Mouse (Mus musculus) liver, embryonic 16.5 days (tissue): ENCODE measurements at regions not wholly inside any gene's neighbourhood (a gene's known extent, or its start where the extent isn't known, plus 50 kb on each side); places are given as distances from the start of the nearest gene placed in this dataset.

Source experiments
- ATAC-seq: fragments of 200-750 bp; cut with Nextera tagmentation; 2 replicates; pipeline ENCODE4 v1.8.0; 2017; ENCODE audit warnings: low read depth, mild to moderate bottlenecking, moderate number of reproducible peaks, moderate library complexity
- H3K27ac ChIP-seq: fragments of 300-500 bp; sonication (generic); 2 replicates; pipeline ENCODE4 v1.5.1; 2014; ENCODE audit warnings: mild to moderate bottlenecking, low read length
- H3K27me3 ChIP-seq: fragments of 300-500 bp; sonication (generic); 2 replicates; pipeline ENCODE4 v1.6.1; 2014; ENCODE audit warnings: low read depth, low read length, mixed read lengths; ENCODE audit not compliant: control insufficient read depth, insufficient read depth
- H3K36me3 ChIP-seq: fragments of 300-500 bp; sonication (generic); 2 replicates; pipeline ENCODE4 v1.6.1; 2014; ENCODE audit warnings: mild to moderate bottlenecking; ENCODE audit not compliant: control insufficient read depth, insufficient read depth
- H3K4me1 ChIP-seq: fragments of 300-500 bp; sonication (generic); 2 replicates; pipeline ENCODE4 v1.6.1; 2014; ENCODE audit warnings: low read depth, low read length, mixed read lengths; ENCODE audit not compliant: control insufficient read depth
- H3K4me2 ChIP-seq: fragments of 300-500 bp; sonication (generic); 2 replicates; pipeline ENCODE4 v1.6.1; 2014; ENCODE audit warnings: low read depth, low read length, mixed read lengths
- H3K4me3 ChIP-seq: fragments of 300-500 bp; sonication (generic); 2 replicates; pipeline ENCODE4 v1.5.1; 2014; ENCODE audit warnings: low read depth, mild to moderate bottlenecking, low read length
- H3K9ac ChIP-seq: fragments of 300-500 bp; sonication (generic); 2 replicates; pipeline ENCODE4 v1.6.1; 2014; ENCODE audit warnings: low read depth, low read length
- H3K9me3 ChIP-seq: fragments of 300-500 bp; sonication (generic); replicated peaks from 2 replicates; pipeline ENCODE4 v1.6.1; 2016; ENCODE audit warnings: low read length; ENCODE audit not compliant: control insufficient read depth
- WGBS: fragments of 180-500 bp; shearing (Covaris S2); extraction: QIAGEN DNeasy Blood & Tissue Kit; methylation state at CpG from one replicate; pipeline ENCODE4 v1.1.7; 2014; ENCODE audit not compliant: insufficient replicate concordance; 5-methylcytosine and 5-hydroxymethylcytosine counted together

DNA sequence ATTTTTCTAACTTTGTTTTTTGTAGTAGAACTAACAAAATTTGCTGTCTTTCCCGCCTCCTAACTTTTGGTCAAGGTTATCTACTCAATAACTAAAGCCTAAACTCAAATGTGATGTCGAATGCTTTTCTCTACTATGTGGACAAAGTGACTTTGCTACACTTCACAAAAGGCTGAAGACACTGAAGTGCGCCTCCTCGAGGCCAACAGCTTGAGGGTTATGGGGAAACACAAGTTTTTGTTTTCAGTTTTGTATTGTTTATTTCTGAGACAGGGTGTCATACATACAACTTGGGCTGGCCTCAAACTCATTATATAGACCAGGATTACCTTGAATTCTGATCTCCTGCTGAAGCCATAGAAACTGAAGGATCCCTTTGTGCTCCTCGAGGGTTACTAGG lies 162.4 kb upstream of the Tnfaip3 start:
- 58% methylated on average over 5 of the region's 5 CpGs for WGBS
- Histone ChIP-seq H3K9ac (no peak overlapping the region), H3K9me3 (no peaks in the 10 kb centered on the region), H3K4me2 (no peak overlapping the region), H3K27ac (no peak overlapping the region), H3K4me3 (no peak overlapping the region), H3K4me1 (no peaks in the 10 kb centered on the region), H3K27me3 (no peaks in the 10 kb centered on the region), H3K36me3 (no peaks in the 10 kb centered on the region)
- ATAC-seq, result no peak

DNA sequence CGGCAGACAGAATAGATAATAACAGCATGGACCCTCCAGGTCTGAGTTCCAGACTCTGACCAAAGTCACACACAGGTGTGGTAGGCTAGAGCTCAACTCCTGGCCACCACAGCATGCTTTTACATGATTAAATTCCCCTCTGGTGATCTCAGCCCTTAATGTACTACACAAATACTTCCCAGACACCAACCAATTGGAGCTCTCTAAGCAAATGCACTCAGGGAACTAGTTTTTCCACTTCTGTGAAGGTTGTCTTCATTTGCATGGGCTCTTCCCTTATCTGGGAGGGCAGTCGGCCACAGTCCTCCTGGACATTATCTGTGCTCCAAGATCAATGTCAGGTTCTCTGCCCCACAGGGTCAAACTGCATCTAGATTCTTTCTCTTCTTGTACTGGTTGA lies 162.0 kb upstream of the Tnfaip3 start:
- Histone ChIP-seq H3K36me3 (no peaks in the 10 kb centered on the region), H3K4me2 (no peak overlapping the region), H3K9me3 (no peaks in the 10 kb centered on the region), H3K4me3 (no peak overlapping the region), H3K9ac (no peak overlapping the region), H3K27me3 (no peaks in the 10 kb centered on the region), H3K4me1 (no peaks in the 10 kb centered on the region), H3K27ac (no peak overlapping the region)
- no peak for ATAC-seq
- 22% methylated on average over 2 of the region's 2 CpGs for WGBS

DNA sequence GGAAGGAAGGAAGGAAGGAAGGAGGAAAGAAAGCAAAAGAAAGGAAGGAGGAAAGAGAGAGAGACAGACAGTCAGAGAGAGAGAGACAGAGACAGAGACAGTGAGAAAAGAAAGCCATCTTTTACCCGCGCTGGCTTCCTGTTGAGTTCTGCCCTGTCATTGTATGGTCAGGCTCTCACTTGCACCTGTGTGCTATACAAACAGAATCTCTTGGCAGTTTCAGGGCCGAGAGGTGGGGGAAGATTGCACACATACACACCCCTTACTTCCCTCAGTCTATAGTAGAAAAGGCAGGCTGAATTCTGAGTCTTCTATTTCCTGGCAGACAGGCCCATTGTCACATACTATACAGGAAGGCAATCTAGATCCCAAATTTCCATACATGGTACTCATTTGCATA lies 160.8 kb upstream of the Tnfaip3 start:
- Histone ChIP-seq H3K4me3 (no peak overlapping the region), H3K9me3 (no peaks in the 10 kb centered on the region), H3K27ac (no peak overlapping the region), H3K4me1 (no peaks in the 10 kb centered on the region), H3K36me3 (no peaks in the 10 kb centered on the region), H3K4me2 (no peak overlapping the region), H3K27me3 (no peaks in the 10 kb centered on the region), H3K9ac (no peak overlapping the region)
- no peak for ATAC-seq
- 49% methylated on average over 3 of the region's 3 CpGs for WGBS

DNA sequence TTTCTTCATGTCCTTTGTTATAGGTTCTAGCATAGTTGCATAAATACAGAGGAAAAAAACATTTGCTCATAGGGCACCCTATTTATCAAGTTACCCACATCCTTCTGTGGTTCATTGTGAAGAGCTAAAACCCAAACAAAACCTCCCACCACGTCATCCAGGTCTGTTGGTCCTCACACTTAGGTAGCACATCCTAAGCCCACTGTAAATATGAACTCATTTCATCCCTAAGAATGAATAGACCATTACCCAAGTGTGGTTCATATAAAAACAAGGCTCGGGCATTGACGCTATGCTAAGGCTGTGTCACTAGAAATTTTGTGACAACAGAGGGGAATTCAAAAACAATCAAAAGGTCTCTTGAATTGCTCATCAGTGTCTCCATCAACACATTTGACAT lies 156.4 kb upstream of the Tnfaip3 start:
- H3K9ac ChIP-seq, result no peak overlapping the region
- H3K36me3 ChIP-seq, result no peaks in the 10 kb centered on the region
- ATAC-seq, result no peak
- WGBS, result 61% methylated on average over 3 of the region's 3 CpGs
- H3K27me3 ChIP-seq, result no peaks in the 10 kb centered on the region
- H3K4me2 ChIP-seq, result no peak overlapping the region
- H3K9me3 ChIP-seq, result no peaks in the 10 kb centered on the region
- H3K4me3 ChIP-seq, result no peak overlapping the region
- no peak overlapping the region for H3K27ac ChIP-seq
- H3K4me1 ChIP-seq, result no peaks in the 10 kb centered on the region; the same call in none of the 2 replicates

- Histone ChIP-seq H3K27ac (no peak overlapping the region), H3K36me3 (no peaks in the 10 kb centered on the region), H3K27me3 (no peaks in the 10 kb centered on the region), H3K4me1 (no peaks in the 10 kb centered on the region; the same call in none of the 2 replicates), H3K4me3 (no peak overlapping the region), H3K4me2 (no peak overlapping the region), H3K9me3 (no peaks in the 10 kb centered on the region), H3K9ac (no peak overlapping the region)
- no peak for ATAC-seq
- WGBS, result 19% methylated on average over 4 of the region's 4 CpGs
Measured at GRCm38 (mm10) chr10:19170596-19170995, 155.1 kb upstream of the Tnfaip3 start.

GRCm38 (mm10) chr10:19169272-19169671 lies 153.8 kb upstream of the Tnfaip3 start:
- H3K4me2 ChIP-seq, result no peak overlapping the region
- 40% methylated on average over 2 of the region's 2 CpGs for WGBS
- H3K9ac ChIP-seq, result no peak overlapping the region
- H3K9me3 ChIP-seq, result no peaks in the 10 kb centered on the region
- H3K27ac ChIP-seq, result no peak overlapping the region
- no peak overlapping the region for H3K4me3 ChIP-seq
- no peaks in the 10 kb centered on the region for H3K27me3 ChIP-seq
- H3K4me1 ChIP-seq, result no peaks in the 10 kb centered on the region; the same call in none of the 2 replicates
- H3K36me3 ChIP-seq, result no peaks in the 10 kb centered on the region
- no peak for ATAC-seq

GRCm38 (mm10) chr10:19168362-19168761 lies 152.9 kb upstream of the Tnfaip3 start:
- Histone ChIP-seq H3K36me3 (no peaks in the 10 kb centered on the region), H3K9me3 (no peaks in the 10 kb centered on the region), H3K4me2 (no peak overlapping the region), H3K4me3 (no peak overlapping the region), H3K27ac (no peak overlapping the region), H3K4me1 (no peaks in the 10 kb centered on the region; the same call in none of the 2 replicates), H3K27me3 (no peaks in the 10 kb centered on the region), H3K9ac (no peak overlapping the region)
- WGBS, result 67% methylated on average over 5 of the region's 5 CpGs
- no peak for ATAC-seq

DNA sequence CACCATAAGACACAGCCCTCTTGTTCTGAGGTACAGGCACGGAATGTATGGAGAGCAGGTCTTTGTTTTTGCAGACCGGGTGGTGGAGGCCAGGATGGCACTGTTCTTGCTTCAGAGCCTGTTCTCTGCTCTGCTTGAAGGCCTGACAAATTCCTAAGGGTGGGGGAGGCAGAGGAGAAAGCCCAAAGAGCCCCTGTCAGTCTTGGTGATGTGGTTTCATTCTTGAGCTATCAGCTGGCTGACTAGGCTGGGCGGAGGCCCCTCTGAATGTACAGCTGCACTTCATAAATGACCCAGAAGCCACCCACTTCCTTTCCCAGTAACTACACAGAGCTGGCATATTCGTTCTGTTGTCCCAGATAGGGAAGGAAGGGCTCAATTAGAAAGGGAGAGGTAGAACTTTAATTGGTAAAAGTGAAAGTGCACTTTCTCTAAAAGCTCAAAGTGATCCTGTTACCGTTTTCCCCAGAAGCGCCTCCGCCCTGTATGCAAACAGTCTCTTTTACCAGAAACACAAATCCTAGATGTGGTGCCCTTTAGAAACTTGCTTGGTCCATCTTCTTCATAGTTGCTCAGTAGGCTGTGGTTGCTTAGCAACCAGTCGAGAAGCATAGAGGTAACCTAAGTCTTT lies 152.3 kb upstream of the Tnfaip3 start:
- Histone ChIP-seq H3K27ac (no peak overlapping the region), H3K4me3 (no peak overlapping the region), H3K4me2 (no peak overlapping the region), H3K9me3 (no peaks in the 10 kb centered on the region), H3K27me3 (no peaks in the 10 kb centered on the region), H3K9ac (no peak overlapping the region), H3K4me1 (no peaks in the 10 kb centered on the region; the same call in none of the 2 replicates), H3K36me3 (no peaks in the 10 kb centered on the region)
- peak; percentile 45 for ATAC-seq
- WGBS, result 17% methylated on average over 8 of the region's 8 CpGs

DNA sequence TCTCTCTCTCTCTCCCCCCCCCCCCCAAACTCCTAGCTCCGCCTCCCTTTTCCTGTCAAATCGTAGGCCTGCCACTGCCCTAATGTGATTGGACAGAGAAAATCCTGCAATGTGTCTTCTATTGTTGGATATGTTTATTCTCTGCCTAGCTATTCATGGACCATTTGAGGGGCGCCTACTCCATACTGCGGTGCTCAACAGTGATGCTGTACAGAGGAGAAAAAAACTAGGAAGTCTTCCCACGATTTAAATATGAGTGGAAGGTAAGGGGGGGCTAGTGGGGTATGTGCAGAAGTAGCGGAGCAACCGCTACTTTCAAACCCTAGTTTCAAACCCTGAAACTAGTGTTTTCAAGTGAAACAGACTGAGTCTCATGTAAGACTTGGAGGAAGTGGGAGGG lies 151.6 kb upstream of the Tnfaip3 start:
- WGBS, result 61% methylated on average over 7 of the region's 7 CpGs
- Histone ChIP-seq H3K9me3 (no peaks in the 10 kb centered on the region), H3K4me2 (no peak overlapping the region), H3K4me3 (no peak overlapping the region), H3K36me3 (no peaks in the 10 kb centered on the region), H3K9ac (no peak overlapping the region), H3K27me3 (no peaks in the 10 kb centered on the region), H3K4me1 (no peaks in the 10 kb centered on the region; the same call in none of the 2 replicates), H3K27ac (no peak overlapping the region)
- no peak for ATAC-seq
